Mouse (Mus musculus) kidney, adult 18-20 months (tissue): ENCODE results near the gene Qrich2.

Experiments
- DNase-seq: peaks from one replicate; pipeline ENCODE4 v3.0.0; 2021

The Qrich2 gene

GRCm38 (mm10) chr11:116443311-116443710, 22.7 kb downstream of the Qrich2 start:
- no peak for DNase-seq

GRCm38 (mm10) chr11:116442867-116443177, 23.2 kb downstream of the Qrich2 start:
- no peak for DNase-seq

GRCm38 (mm10) chr11:116442129-116442866, 23.7 kb downstream of the Qrich2 start:
- no peak for DNase-seq

GRCm38 (mm10) chr11:116440408-116441068, 25.5 kb downstream of the Qrich2 start:
- DNase-seq, result peak; percentile 36

GRCm38 (mm10) chr11:116439269-116440240, 26.5 kb downstream of the Qrich2 start:
- no peak for DNase-seq

- DNase-seq, result no peak
These were observed 28.5 kb downstream of the Qrich2 start for GRCm38 (mm10) chr11:116437541-116437940.

GRCm38 (mm10) chr11:116436725-116437331, 29.2 kb downstream of the Qrich2 start:
- DNase-seq, result peak; percentile 40

- DNase-seq, result no peak
These were observed 29.9 kb downstream of the Qrich2 start for GRCm38 (mm10) chr11:116435992-116436724.

GRCm38 (mm10) chr11:116434967-116435752, 30.9 kb downstream of the Qrich2 start:
- peak; percentile 62 for DNase-seq

- DNase-seq, result peak; percentile 76
These were observed 31.6 kb downstream of the Qrich2 start for GRCm38 (mm10) chr11:116434287-116434966.

- DNase-seq, result peak; percentile 99
These were observed 32.4 kb downstream of the Qrich2 start, which contains the start of gene Ubald2 for GRCm38 (mm10) chr11:116433356-116434286. TSS of gene Ubald2 (plus strand) at chr11:116434094.

GRCm38 (mm10) chr11:116432593-116433355, 33.3 kb downstream of the Qrich2 start:
- no peak for DNase-seq

- DNase-seq, result no peak
These were observed 33.9 kb downstream of the Qrich2 start for GRCm38 (mm10) chr11:116432127-116432526.

- DNase-seq, result peak; percentile 49
These were observed 34.5 kb downstream of the Qrich2 start for GRCm38 (mm10) chr11:116431428-116432077.

- no peak for DNase-seq
These were observed 35.2 kb downstream of the Qrich2 start for GRCm38 (mm10) chr11:116430723-116431427.

GRCm38 (mm10) chr11:116429862-116430613, 36.0 kb downstream of the Qrich2 start:
- no peak for DNase-seq
